Mouse (Mus musculus) intestine, postnatal 0 days (tissue): ENCODE data around the gene Rsad1. TPM values are rescaled to one million over a fixed set of nuclear protein-coding genes. Genes with fewer than 3 reads are reported as not detected.

Experiments
- ATAC-seq: fragments of 200-750 bp; cut with Nextera tagmentation; 2 replicates; pipeline ENCODE4 v1.8.0; 2017; ENCODE audit warnings: mild to moderate bottlenecking, moderate TSS enrichment, moderate library complexity
- H3K27ac ChIP-seq: fragments of 300-500 bp; sonication (generic); 2 replicates; pipeline ENCODE4 v1.5.1; 2014; ENCODE audit warnings: mild to moderate bottlenecking, low read depth, low read length, moderate library complexity
- H3K27me3 ChIP-seq: fragments of 300-500 bp; sonication (generic); replicated peaks from 2 replicates; pipeline ENCODE4 v1.6.1; 2014; ENCODE audit warnings: low read length, mixed read lengths; ENCODE audit not compliant: control insufficient read depth, insufficient read depth
- H3K36me3 ChIP-seq: fragments of 300-500 bp; sonication (generic); 2 replicates; pipeline ENCODE4 v1.6.1; 2014; ENCODE audit warnings: mild to moderate bottlenecking, moderate library complexity; ENCODE audit not compliant: control insufficient read depth, insufficient read depth
- H3K4me1 ChIP-seq: fragments of 300-500 bp; sonication (generic); replicated peaks from 2 replicates; pipeline ENCODE4 v1.6.1; 2014; ENCODE audit warnings: antibody characterized with exemption, low read length, mixed read lengths; ENCODE audit not compliant: control insufficient read depth, insufficient read depth
- H3K4me2 ChIP-seq: fragments of 300-500 bp; sonication (generic); replicated peaks from 2 replicates; pipeline ENCODE4 v1.6.1; 2014; ENCODE audit warnings: low read depth, mild to moderate bottlenecking, moderate library complexity
- H3K4me3 ChIP-seq: fragments of 300-500 bp; sonication (generic); 2 replicates; pipeline ENCODE4 v1.5.1; 2014; ENCODE audit warnings: low read depth, low read length
- H3K9ac ChIP-seq: fragments of 300-500 bp; sonication (generic); 2 replicates; pipeline ENCODE4 v1.6.1; 2014; ENCODE audit warnings: mild to moderate bottlenecking, low read depth, low read length
- H3K9me3 ChIP-seq: fragments of 300-500 bp; sonication (generic); 2 replicates; pipeline ENCODE4 v1.6.1; 2016; ENCODE audit warnings: mixed run types; ENCODE audit not compliant: control insufficient read depth
- CTCF ChIP-seq: sonication (generic); IDR thresholded peaks from 2 replicates; pipeline ENCODE4 v1.5.1; 2016; ENCODE audit warnings: low read depth, mild to moderate bottlenecking, control low read depth, antibody characterized with exemption, moderate library complexity
- WGBS: fragments of 180-500 bp; shearing (Covaris S2); extraction: QIAGEN DNeasy Blood & Tissue Kit; methylation state at CpG from one replicate; pipeline ENCODE4 v1.1.7; 2014; 5-methylcytosine and 5-hydroxymethylcytosine counted together
- polyA plus RNA-seq: library from polyadenylated mRNA; unstranded; fragments of >200 nt; fragmentation: Nextera tagmentation; extraction: Ambion mirVana; gene quantifications from 2 replicates; pipeline ENCODE4 v1.2.1, GENCODE M21; 2015

Gene Rsad1
- polyA plus RNA-seq, 1 experiment from 2014 or later: 1.2 TPM

GRCm38 (mm10) chr11:94501482-94501881 is 47.6 kb downstream of the Rsad1 start:
- no peak for ATAC-seq
- 83% methylated on average over 8 of the region's 8 CpGs for WGBS
- H3K9ac ChIP-seq: no peak overlapping the region
- H3K27ac ChIP-seq: no peak overlapping the region
- H3K9me3 ChIP-seq: no peaks in the 10 kb centered on the region
- no peak overlapping the region for H3K4me2 ChIP-seq
- H3K36me3 ChIP-seq: no peaks in the 10 kb centered on the region
- peaks cover 12% of the 10 kb centered on the region; the same call in 1 of the 2 replicates for H3K4me1 ChIP-seq
- TF ChIP-seq CTCF: no peak
- no peak overlapping the region for H3K4me3 ChIP-seq
- 0 out of 2 replicates have a peak, but pooled peaks cover 8% of the 10 kb centered on the region for H3K27me3 ChIP-seq

- no peak overlapping the region for H3K27ac ChIP-seq
- no peak overlapping the region for H3K4me3 ChIP-seq
- ATAC-seq: no peak
- H3K27me3 ChIP-seq: 0 out of 2 replicates have a peak, but pooled peaks cover 8% of the 10 kb centered on the region
- H3K4me1 ChIP-seq: peaks cover 12% of the 10 kb centered on the region; the same call in 1 of the 2 replicates
- 30% methylated on average over 8 of the region's 8 CpGs for WGBS
- H3K9me3 ChIP-seq: no peaks in the 10 kb centered on the region
- H3K9ac ChIP-seq: no peak overlapping the region
- H3K4me2 ChIP-seq: peak overlapping the region; percentile 69; the same call in 1 of the 2 replicates
- TF ChIP-seq CTCF: no peak
- no peaks in the 10 kb centered on the region for H3K36me3 ChIP-seq
Measured at GRCm38 (mm10) chr11:94500362-94500761, 48.7 kb downstream of the Rsad1 start.

GRCm38 (mm10) chr11:94499661-94500152 is 49.3 kb downstream of the Rsad1 start, which contains the start of gene Epn3:
TSS of gene Epn3 (minus strand) at chr11:94499974.
- no peaks in the 10 kb centered on the region for H3K36me3 ChIP-seq

GRCm38 (mm10) chr11:94499035-94499434 is 50.0 kb downstream of the Rsad1 start:
- ATAC-seq: no peak
- Histone ChIP-seq H3K27ac (no peak overlapping the region), H3K36me3 (no peaks in the 10 kb centered on the region), H3K9ac (no peak overlapping the region), H3K4me1 (peaks cover 8% of the 10 kb centered on the region; the same call in 1 of the 2 replicates), H3K27me3 (0 out of 2 replicates have a peak, but pooled peaks cover 8% of the 10 kb centered on the region), H3K9me3 (no peaks in the 10 kb centered on the region), H3K4me2 (peak overlapping the region; percentile 69), H3K4me3 (peak overlapping the region; percentile 36; the same call in 1 of the 2 replicates)
- 13% methylated on average over 2 of the region's 2 CpGs for WGBS
- no peak for TF ChIP-seq CTCF

More at GRCm38 (mm10) chr11:94499661-94500152, 49.3 kb downstream of the Rsad1 start, which contains the start of gene Epn3:
- Histone ChIP-seq H3K4me3 (peak within 1 kb of the TSS; percentile 36), H3K9me3 (no peaks in the 10 kb centered on the region), H3K4me1 (peaks cover 12% of the 10 kb centered on the region; the same call in 1 of the 2 replicates), H3K9ac (0 out of 2 replicates have a peak within 1 kb of the TSS, but pooled peaks have one; percentile 37), H3K27me3 (0 out of 2 replicates have a peak, but pooled peaks cover 8% of the 10 kb centered on the region), H3K4me2 (peak within 1 kb of the TSS; percentile 69), H3K27ac (no peak within 1 kb of the TSS)
- TF ChIP-seq CTCF: peak; percentile 34
- 1% methylated on average over 26 of the region's 26 CpGs for WGBS
- peak; percentile 26; the same call in 1 of the 2 replicates for ATAC-seq

- no peaks in the 10 kb centered on the region for H3K9me3 ChIP-seq
- no peak overlapping the region for H3K4me3 ChIP-seq
- 0 out of 2 replicates have a peak, but pooled peaks have one; percentile 14 for ATAC-seq
- H3K27ac ChIP-seq: no peak overlapping the region
- H3K36me3 ChIP-seq: no peaks in the 10 kb centered on the region
- no peak overlapping the region for H3K9ac ChIP-seq
- WGBS: 26% methylated on average over 19 of the region's 19 CpGs
- H3K4me1 ChIP-seq: 0 out of 2 replicates have a peak, but pooled peaks cover 5% of the 10 kb centered on the region
- peak overlapping the region; percentile 69 for H3K4me2 ChIP-seq
- TF ChIP-seq CTCF: no peak
- H3K27me3 ChIP-seq: 0 out of 2 replicates have a peak, but pooled peaks cover 8% of the 10 kb centered on the region
Measured at GRCm38 (mm10) chr11:94498093-94498996, 50.7 kb downstream of the Rsad1 start.

GRCm38 (mm10) chr11:94495415-94495814 is 53.6 kb downstream of the Rsad1 start:
- 73% methylated on average over 3 of the region's 3 CpGs for WGBS
- 0 out of 2 replicates have a peak, but pooled peaks cover 5% of the 10 kb centered on the region for H3K4me1 ChIP-seq

More at GRCm38 (mm10) chr11:94495415-94495814, 53.6 kb downstream of the Rsad1 start:
- no peaks in the 10 kb centered on the region for H3K36me3 ChIP-seq
- no peak for TF ChIP-seq CTCF
- no peak overlapping the region for H3K4me2 ChIP-seq
- H3K9ac ChIP-seq: no peak overlapping the region
- no peak overlapping the region for H3K4me3 ChIP-seq
- H3K9me3 ChIP-seq: no peaks in the 10 kb centered on the region
- H3K27ac ChIP-seq: no peak overlapping the region
- 0 out of 2 replicates have a peak, but pooled peaks cover 5% of the 10 kb centered on the region for H3K27me3 ChIP-seq
- ATAC-seq: no peak
